Mouse (Mus musculus) cortical plate, adult 2 months (tissue): ENCODE data around the gene Nelfcd. TPM values are rescaled to one million over a fixed set of nuclear protein-coding genes. Genes with fewer than 3 reads are reported as not detected.

Source experiments
- H3K27ac ChIP-seq: fragments of 200-500 bp; 2 replicates; pipeline ENCODE4 v1.5.1; 2012; ENCODE audit warnings: low read length, control low read depth, inconsistent platforms; ENCODE audit not compliant: insufficient read depth
- H3K4me1 ChIP-seq: fragments of 200-500 bp; 2 replicates; pipeline ENCODE4 v1.6.1; 2011; ENCODE audit warnings: low read length; ENCODE audit not compliant: control insufficient read depth, insufficient read depth
- H3K4me3 ChIP-seq: fragments of 200-500 bp; 2 replicates; pipeline ENCODE4 v1.5.1; 2011; ENCODE audit warnings: mild to moderate bottlenecking, low read length, control low read depth; ENCODE audit not compliant: insufficient read depth
- CTCF ChIP-seq: fragments of 200-500 bp; IDR thresholded peaks from 2 replicates; pipeline ENCODE4 v1.5.1; 2011; ENCODE audit warnings: mild to moderate bottlenecking, control low read depth, low read length; ENCODE audit not compliant: insufficient read depth; ENCODE audit errors: extremely low read depth
- POLR2A ChIP-seq: fragments of 200-500 bp; IDR thresholded peaks from 2 replicates; pipeline ENCODE4 v1.6.1; 2011; ENCODE audit warnings: mild to moderate bottlenecking, low read length, control low read depth; ENCODE audit not compliant: insufficient read depth; ENCODE audit errors: extremely low read depth
- polyA plus RNA-seq: library from polyadenylated mRNA; depleted of rRNA; stranded (reverse); fragments of >200 nt; gene quantifications from 2 replicates; pipeline ENCODE4 v1.2.3, GENCODE M21; 2012

Gene Nelfcd
- polyA plus RNA-seq, 1 experiment, result 74.7 TPM

- TF ChIP-seq POLR2A (no peak), CTCF (no peak)
- no peaks in the 10 kb centered on the region for H3K4me1 ChIP-seq
- H3K27ac ChIP-seq, result no peak overlapping the region
Measured at GRCm38 (mm10) chr2:174410222-174410621, 5.4 kb upstream of the Nelfcd start.

GRCm38 (mm10) chr2:174413127-174413526, 2.5 kb upstream of the Nelfcd start:
- TF ChIP-seq CTCF (no peak), POLR2A (no peak)

More at GRCm38 (mm10) chr2:174410222-174410621, 5.4 kb upstream of the Nelfcd start:
- no peak overlapping the region for H3K4me3 ChIP-seq

GRCm38 (mm10) chr2:174415001-174415730, 438 bp upstream of the Nelfcd start:
- H3K4me3 ChIP-seq, result peak overlapping the region; percentile 73; the same call in 1 of the 2 replicates
- H3K4me1 ChIP-seq, result peaks cover 4% of the 10 kb centered on the region; the same call in 1 of the 2 replicates
- no peak overlapping the region for H3K27ac ChIP-seq
- TF ChIP-seq CTCF (no peak), POLR2A (no peak)

More at GRCm38 (mm10) chr2:174413127-174413526, 2.5 kb upstream of the Nelfcd start:
- Histone ChIP-seq H3K4me3 (no peak overlapping the region), H3K4me1 (peaks cover 4% of the 10 kb centered on the region; the same call in 1 of the 2 replicates), H3K27ac (no peak overlapping the region)

GRCm38 (mm10) chr2:174421107-174421506, 5.5 kb downstream of the Nelfcd start:
- Histone ChIP-seq H3K27ac (no peak overlapping the region), H3K4me3 (no peak overlapping the region), H3K4me1 (peaks cover 4% of the 10 kb centered on the region; the same call in 1 of the 2 replicates)
- TF ChIP-seq CTCF (no peak), POLR2A (no peak)

GRCm38 (mm10) chr2:174424301-174425085, 8.9 kb downstream of the Nelfcd start:
- Histone ChIP-seq H3K4me3 (no peak overlapping the region), H3K4me1 (no peaks in the 10 kb centered on the region), H3K27ac (no peak overlapping the region)
- TF ChIP-seq CTCF, result no peak

GRCm38 (mm10) chr2:174426856-174427255, 11.3 kb downstream of the Nelfcd start:
- TF ChIP-seq POLR2A (no peak), CTCF (no peak)
- H3K4me3 ChIP-seq, result no peak overlapping the region
- H3K27ac ChIP-seq, result no peak overlapping the region
- H3K4me1 ChIP-seq, result no peaks in the 10 kb centered on the region

GRCm38 (mm10) chr2:174428076-174428835, 12.7 kb downstream of the Nelfcd start:
- Histone ChIP-seq H3K27ac (no peak overlapping the region), H3K4me3 (no peak overlapping the region), H3K4me1 (no peaks in the 10 kb centered on the region)
- TF ChIP-seq POLR2A, result no peak
- TF ChIP-seq CTCF, result no peak

- TF ChIP-seq POLR2A, result no peak
- TF ChIP-seq CTCF, result no peak
- Histone ChIP-seq H3K4me3 (no peak overlapping the region), H3K4me1 (no peaks in the 10 kb centered on the region), H3K27ac (no peak overlapping the region)
Measured at GRCm38 (mm10) chr2:174428996-174429591, 13.5 kb downstream of the Nelfcd start.

GRCm38 (mm10) chr2:174434943-174435342, 19.3 kb downstream of the Nelfcd start:
- Histone ChIP-seq H3K4me3 (no peak overlapping the region), H3K4me1 (no peaks in the 10 kb centered on the region), H3K27ac (no peak overlapping the region)
- TF ChIP-seq CTCF (no peak), POLR2A (no peak)
